Mouse (Mus musculus): ENCODE results near the gene Sec14l2.

- TF ChIP-seq CTCF (IDR thresholded peaks at IDR 0.05; ENCODE audit: borderline replicate concordance, insufficient read depth, low read depth, low read length) (no peak), POLR2A (IDR thresholded peaks at IDR 0.05; ENCODE audit: borderline replicate concordance, insufficient read depth, low read length) (no peak)
Observed at GRCm38 (mm10) chr11:4103522-4103921, 19.7 kb downstream of the Sec14l2 start.

Measured in cerebellum, adult 2 months (tissue).